Mouse (Mus musculus) heart, adult 18-20 months (tissue): ENCODE measurements around the gene Prkcd. TPM values are rescaled to one million over a fixed set of nuclear protein-coding genes. Genes with fewer than 3 reads are reported as not detected.
A peak's percentile ranks its signal among the peaks of the same experiment; 100 is the strongest.

ENCODE experiments used
- DNase-seq, 2 experiments: peaks; one replicate each; pipeline ENCODE4 v3.0.0; 2021 to 2022; ENCODE audit warnings: mixed read lengths in 1 of 2
- total RNA-seq, 2 experiments: library from RNA; stranded (reverse); gene quantifications; 2 replicates each; pipeline ENCODE4 v1.2.3; 2021

The Prkcd gene
- total RNA-seq, 2 experiments from 2014 or later: 11.2 to 13.0 TPM

- peak; percentile 73 to 90 for DNase-seq
Measured at GRCm38 (mm10) chr14:30573983-30574584, 51.9 kb downstream of the Prkcd start.

DNA sequence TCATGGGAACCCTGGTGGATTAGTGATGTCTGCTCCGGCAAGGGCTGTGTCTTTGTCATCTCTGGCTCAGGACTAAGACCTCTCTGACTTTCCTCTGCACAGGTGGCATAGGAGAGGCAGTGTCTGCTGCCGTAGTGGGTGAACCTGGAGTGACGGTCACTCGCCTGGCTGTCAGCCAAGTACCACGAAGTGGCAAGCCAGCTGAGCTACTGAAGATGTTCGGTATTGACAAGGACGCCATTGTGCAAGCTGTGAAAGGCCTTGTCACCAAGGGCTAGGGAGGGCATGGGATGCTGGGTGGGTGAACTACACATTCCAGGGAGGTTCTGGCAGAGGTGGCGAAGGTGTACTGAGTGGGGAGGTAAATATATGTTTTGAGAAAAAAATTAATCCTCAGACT lies 52.8 kb downstream of the Prkcd start:
- DNase-seq: no peak

DNA sequence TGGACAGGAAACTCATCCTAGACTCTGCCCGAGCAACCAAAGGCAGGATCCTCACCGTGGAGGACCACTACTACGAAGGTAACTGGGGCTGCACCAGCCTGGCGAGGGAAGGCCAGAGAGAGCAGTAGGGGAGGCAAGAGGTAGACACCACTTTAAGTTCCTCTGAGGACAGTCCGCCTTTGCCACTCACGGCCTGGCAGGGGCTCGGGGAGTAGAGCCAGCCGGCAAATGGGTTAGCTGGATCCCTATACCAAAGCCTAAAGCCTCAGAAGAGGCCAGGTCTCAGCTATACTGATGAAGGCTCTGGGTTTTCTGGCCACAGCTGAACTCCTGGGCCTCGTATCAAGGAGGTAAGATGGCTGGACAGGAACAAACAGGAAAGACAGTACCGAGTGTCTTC lies 53.8 kb downstream of the Prkcd start:
- DNase-seq: peak in 1 of 2 experiments; percentile 41

- no peak for DNase-seq
Measured at GRCm38 (mm10) chr14:30570303-30570702, 55.7 kb downstream of the Prkcd start.

DNA sequence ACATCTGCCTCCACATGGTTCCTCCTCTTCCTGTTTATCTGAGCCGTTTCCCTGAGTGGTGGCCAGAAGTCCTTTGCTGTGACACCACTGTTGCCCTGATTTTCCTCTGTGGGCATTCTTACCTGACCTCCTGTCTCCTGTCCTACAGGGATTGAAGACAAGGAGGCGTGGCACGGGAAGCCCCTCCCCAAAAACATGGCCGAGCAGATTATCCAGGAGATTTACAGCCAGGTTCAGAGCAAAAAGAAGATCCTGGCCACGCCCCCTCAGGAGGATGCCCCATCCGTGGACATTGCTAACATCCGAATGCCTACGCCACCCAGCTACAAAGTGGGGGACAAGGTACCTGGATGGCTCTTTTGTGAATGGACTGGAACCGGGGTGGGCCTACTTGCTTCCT lies 58.0 kb downstream of the Prkcd start:
- no peak for DNase-seq

- DNase-seq: peak; percentile 60 to 65
Measured at GRCm38 (mm10) chr14:30566317-30566716, 59.7 kb downstream of the Prkcd start.

DNA sequence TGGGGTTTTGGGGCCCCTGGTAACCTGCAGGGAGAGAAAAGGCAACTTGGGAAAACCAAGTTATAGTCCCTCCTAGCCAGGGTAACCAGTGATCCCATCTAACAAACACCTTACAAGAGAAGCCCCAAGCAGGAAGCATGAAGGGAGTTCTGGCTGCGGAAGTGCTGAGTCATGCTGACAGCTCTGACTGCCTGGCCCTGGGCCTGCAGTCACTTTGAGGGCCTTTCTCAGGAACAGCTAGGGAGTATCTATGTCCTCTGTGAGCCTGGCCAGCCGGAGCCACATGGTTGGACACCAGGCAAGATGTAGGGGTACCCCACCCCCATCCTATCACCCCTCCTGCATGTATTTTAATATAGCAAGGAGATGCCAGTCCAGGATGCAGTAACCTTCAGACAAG lies 61.6 kb downstream of the Prkcd start:
- DNase-seq: peak; percentile 81 to 85

- no peak for DNase-seq
Measured at GRCm38 (mm10) chr14:30562343-30562742, 63.7 kb downstream of the Prkcd start.

- DNase-seq: peak in 1 of 2 experiments; percentile 45
Measured at GRCm38 (mm10) chr14:30561470-30562187, 64.4 kb downstream of the Prkcd start.

DNA sequence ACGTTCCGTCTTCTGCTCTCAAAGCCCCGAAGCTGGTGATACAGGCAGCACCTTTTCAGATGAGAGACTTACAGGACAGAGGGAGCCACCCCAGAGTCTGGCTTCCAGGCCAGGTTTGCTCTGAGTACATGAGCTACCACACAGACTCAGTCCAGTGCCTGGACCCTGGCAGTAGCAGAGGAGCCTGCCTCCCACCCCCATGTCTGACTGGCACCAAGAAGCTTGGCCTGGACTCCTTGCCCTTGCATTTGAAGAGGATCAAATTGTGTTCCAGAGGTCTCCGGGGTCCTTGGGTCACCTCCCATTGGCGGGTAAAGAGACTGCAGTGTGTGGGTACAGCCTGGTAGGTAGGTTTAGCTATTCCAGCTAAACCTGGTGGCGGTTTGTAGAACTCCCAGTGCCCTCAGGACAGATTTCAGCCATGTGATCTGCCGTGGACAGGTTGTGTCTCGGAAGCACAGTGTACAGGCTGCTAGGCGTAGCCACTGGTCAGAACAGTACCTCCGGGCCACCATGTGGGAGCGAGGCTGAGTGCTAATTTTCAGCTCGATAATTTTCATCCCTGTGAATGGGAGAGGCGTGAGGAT lies 65.1 kb downstream of the Prkcd start:
- DNase-seq: no peak

DNA sequence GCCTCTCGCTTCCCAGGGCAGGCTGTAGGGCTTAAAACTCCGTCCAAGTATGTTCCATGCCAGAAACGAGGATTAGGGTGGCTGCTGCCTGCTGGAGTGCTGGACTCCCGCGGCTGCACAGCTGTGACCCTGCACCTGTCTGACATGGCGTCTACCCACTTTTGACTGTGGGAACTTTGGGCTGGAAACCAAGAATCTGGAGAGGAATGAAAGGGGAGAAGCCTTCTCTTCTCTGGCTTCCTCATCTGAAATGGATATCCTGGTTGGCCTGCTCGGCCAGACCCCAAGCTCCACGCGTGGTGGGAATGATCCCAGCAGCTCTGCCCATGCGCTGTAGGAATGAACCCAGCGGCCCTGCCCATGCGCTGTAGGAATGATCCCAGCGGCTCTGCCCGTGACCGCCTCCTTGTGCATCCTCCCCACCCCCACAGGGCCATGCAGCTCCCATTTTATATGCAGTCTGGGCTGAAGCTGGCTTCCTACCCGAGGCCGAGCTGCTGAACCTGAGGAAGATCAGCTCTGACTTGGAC lies 66.6 kb downstream of the Prkcd start:
- no peak for DNase-seq

- DNase-seq: no peak
Measured at GRCm38 (mm10) chr14:30557730-30558129, 68.3 kb downstream of the Prkcd start.

- DNase-seq: no peak
Measured at GRCm38 (mm10) chr14:30556651-30557050, 69.4 kb downstream of the Prkcd start.

- peak in 1 of 2 experiments; percentile 26 for DNase-seq
Measured at GRCm38 (mm10) chr14:30553185-30553584, 72.8 kb downstream of the Prkcd start.

GRCm38 (mm10) chr14:30551981-30552380 lies 74.0 kb downstream of the Prkcd start:
- DNase-seq: no peak

GRCm38 (mm10) chr14:30551509-30551908 lies 74.5 kb downstream of the Prkcd start:
- DNase-seq: peak in 1 of 2 experiments; percentile 29

DNA sequence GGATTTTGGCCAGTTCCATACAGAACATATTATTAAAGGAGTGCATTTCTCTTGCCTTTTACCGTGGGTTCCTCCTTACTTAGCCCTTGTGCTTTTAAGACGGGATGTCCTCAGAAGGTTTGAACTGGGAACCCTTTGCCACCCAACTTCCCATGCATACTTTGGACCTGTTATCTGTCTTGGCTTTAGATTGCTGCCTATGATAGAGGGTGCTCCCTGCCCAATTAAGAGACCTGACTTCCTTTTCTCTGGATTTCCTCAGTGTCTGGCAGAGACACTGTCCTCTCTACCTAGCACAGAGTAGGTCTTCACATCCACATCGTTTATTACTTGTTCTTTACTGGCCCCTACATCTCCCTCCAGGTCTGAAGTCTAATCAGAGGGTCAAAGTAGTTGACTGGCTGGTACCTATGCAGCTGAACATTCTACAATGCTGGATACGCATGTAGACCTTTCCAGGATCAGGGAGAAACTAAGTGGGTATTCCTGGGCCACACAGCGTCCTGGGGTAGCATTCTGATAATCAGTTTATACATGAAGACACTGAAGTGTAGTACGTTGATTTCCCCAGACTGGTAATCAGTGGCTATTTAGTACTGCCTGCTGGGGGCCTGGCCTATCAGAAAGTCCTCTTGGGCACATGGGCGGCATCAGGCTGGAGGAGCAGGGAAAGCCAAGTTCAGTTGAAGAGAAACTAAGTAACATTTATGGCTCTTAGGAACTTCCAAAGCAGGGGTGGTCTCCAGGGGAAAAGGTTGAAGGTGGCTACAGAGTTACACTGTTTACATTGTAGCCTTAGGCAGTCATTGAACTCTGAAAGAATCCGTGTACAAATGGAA lies 75.6 kb downstream of the Prkcd start:
- DNase-seq: no peak

GRCm38 (mm10) chr14:30549777-30550149 lies 76.2 kb downstream of the Prkcd start:
- peak in 1 of 2 experiments; percentile 23 for DNase-seq

GRCm38 (mm10) chr14:30548965-30549776 lies 76.8 kb downstream of the Prkcd start:
- DNase-seq: peak; percentile 96 to 99

- peak; percentile 88 to 90 for DNase-seq
Measured at GRCm38 (mm10) chr14:30548131-30548720, 77.8 kb downstream of the Prkcd start, which contains the start of gene Tkt. Gene Tkt, plus strand, starts transcription at chr14:30548359.
